Mouse (Mus musculus) hindbrain, embryonic 14.5 days (tissue): ENCODE results near the gene Slc29a1. TPM values are rescaled to one million over a fixed set of nuclear protein-coding genes. Genes with fewer than 3 reads are reported as not detected.

Experiments used
- ATAC-seq: fragments of 200-750 bp; cut with Nextera tagmentation; 2 replicates; pipeline ENCODE4 v1.8.0; 2017; ENCODE audit warnings: moderate number of reproducible peaks, mild to moderate bottlenecking, moderate TSS enrichment, moderate library complexity; ENCODE audit not compliant: low FRiP score
- DNase-seq: peaks from one replicate; pipeline ENCODE4 v3.0.0-alpha.2; 2015; ENCODE audit warnings: low spot score
- H3K27ac ChIP-seq: fragments of 300-500 bp; sonication (generic); 2 replicates; pipeline ENCODE4 v1.5.1; 2014; ENCODE audit warnings: mild to moderate bottlenecking, moderate library complexity
- H3K27me3 ChIP-seq: fragments of 300-500 bp; sonication (generic); 2 replicates; pipeline ENCODE4 v1.6.1; 2014; ENCODE audit warnings: mild to moderate bottlenecking, low read length, mixed read lengths; ENCODE audit not compliant: control insufficient read depth, insufficient read depth
- H3K36me3 ChIP-seq: fragments of 300-500 bp; sonication (generic); replicated peaks from 2 replicates; pipeline ENCODE4 v1.6.1; 2014; ENCODE audit not compliant: control insufficient read depth, insufficient read depth
- H3K4me1 ChIP-seq: fragments of 300-500 bp; sonication (generic); replicated peaks from 2 replicates; pipeline ENCODE4 v1.6.1; 2014; ENCODE audit warnings: antibody characterized with exemption, low read length, mixed read lengths; ENCODE audit not compliant: control insufficient read depth, insufficient read depth
- H3K4me2 ChIP-seq: fragments of 300-500 bp; sonication (generic); replicated peaks from 2 replicates; pipeline ENCODE4 v1.6.1; 2014; ENCODE audit warnings: mild to moderate bottlenecking, moderate library complexity
- H3K4me3 ChIP-seq: fragments of 300-500 bp; sonication (generic); replicated peaks from 2 replicates; pipeline ENCODE4 v1.5.1; 2014; ENCODE audit warnings: mild to moderate bottlenecking, low read length
- H3K9ac ChIP-seq: fragments of 300-500 bp; sonication (generic); 2 replicates; pipeline ENCODE4 v1.6.1; 2014
- H3K9me3 ChIP-seq: fragments of 300-500 bp; sonication (generic); 2 replicates; pipeline ENCODE4 v1.6.1; 2016; ENCODE audit warnings: low read length; ENCODE audit not compliant: control insufficient read depth
- WGBS: fragments of 180-500 bp; shearing (Covaris S2); extraction: QIAGEN DNeasy Blood & Tissue Kit; methylation state at CpG from one replicate; pipeline ENCODE4 v1.1.7; 2014; 5-methylcytosine and 5-hydroxymethylcytosine counted together
- polyA plus RNA-seq: library from polyadenylated mRNA; unstranded; fragments of >200 nt; fragmentation: Nextera tagmentation; extraction: Ambion mirVana; gene quantifications from 2 replicates; pipeline ENCODE4 v1.2.1, GENCODE M21; 2014

Gene Slc29a1
- polyA plus RNA-seq, 1 experiment from 2014 or later, result 42.7 TPM

DNA sequence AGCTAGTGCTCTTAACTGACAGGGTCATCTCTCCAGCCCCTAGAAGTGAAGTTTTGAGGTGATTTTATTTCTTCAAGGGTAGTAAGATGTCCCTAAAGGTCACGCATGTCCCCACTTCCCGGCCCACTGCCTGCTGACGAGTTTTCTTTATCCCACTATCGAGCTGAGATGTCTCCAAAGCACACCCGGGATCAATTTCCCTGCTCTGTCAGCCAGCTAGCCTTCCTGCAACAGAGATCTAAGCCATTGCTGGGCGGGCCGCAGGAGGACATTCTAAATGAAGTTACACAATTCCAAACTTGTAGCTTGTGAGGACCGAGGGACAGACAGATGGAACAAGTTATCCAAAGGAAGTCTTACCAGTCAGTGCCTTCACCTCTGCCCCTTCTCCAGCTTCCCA, 861 bp upstream of the Slc29a1 start:
- no peak overlapping the region for H3K4me3 ChIP-seq
- no peak overlapping the region for H3K9ac ChIP-seq
- no peaks in the 10 kb centered on the region for H3K36me3 ChIP-seq
- H3K9me3 ChIP-seq, result no peaks in the 10 kb centered on the region
- H3K4me2 ChIP-seq, result no peak overlapping the region
- no peak overlapping the region for H3K27ac ChIP-seq
- 65% methylated on average over 8 of the region's 8 CpGs for WGBS
- H3K4me1 ChIP-seq, result peaks cover 9% of the 10 kb centered on the region
- DNase-seq, result no peak
- ATAC-seq, result no peak
- H3K27me3 ChIP-seq, result peaks cover 32% of the 10 kb centered on the region

GRCm38 (mm10) chr17:45598891-45599290, 515 bp downstream of the Slc29a1 start:
- no peak overlapping the region for H3K27ac ChIP-seq
- peaks cover 43% of the 10 kb centered on the region for H3K27me3 ChIP-seq
- H3K36me3 ChIP-seq, result no peaks in the 10 kb centered on the region
- no peak overlapping the region; the same call in 1 of the 2 replicates for H3K4me3 ChIP-seq
- peak overlapping the region; percentile 31; the same call in 1 of the 2 replicates for H3K9ac ChIP-seq
- peaks cover 18% of the 10 kb centered on the region for H3K4me1 ChIP-seq
- H3K4me2 ChIP-seq, result peak overlapping the region; percentile 55
- no peak for DNase-seq
- no peaks in the 10 kb centered on the region for H3K9me3 ChIP-seq
- 48% methylated on average over 3 of the region's 3 CpGs for WGBS
- no peak for ATAC-seq

DNA sequence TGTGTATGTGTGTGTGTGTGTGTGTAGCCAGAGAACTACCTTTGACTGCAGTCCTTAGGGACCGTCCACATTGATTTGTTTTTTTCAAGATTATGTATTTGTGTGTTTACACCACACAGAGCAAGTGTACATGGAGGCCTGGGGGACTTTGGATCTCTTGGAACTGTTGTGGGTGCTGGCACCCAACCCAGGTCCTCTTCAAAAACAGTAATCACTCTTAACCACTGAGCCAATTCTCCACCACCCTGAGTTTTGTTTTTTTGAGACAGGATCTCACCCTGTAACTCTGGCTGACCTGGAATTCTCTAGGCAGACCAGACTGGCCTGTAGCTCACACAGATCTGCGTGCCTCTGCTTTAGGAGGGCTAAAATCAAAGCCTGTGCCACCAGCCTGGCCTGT, 1.0 kb downstream of the Slc29a1 start:
- H3K27me3 ChIP-seq, result peaks cover 48% of the 10 kb centered on the region
- ATAC-seq (no peak), DNase-seq (no peak)
- no peak overlapping the region for H3K27ac ChIP-seq
- peaks cover 18% of the 10 kb centered on the region for H3K4me1 ChIP-seq
- no peak overlapping the region for H3K9ac ChIP-seq
- no peak overlapping the region for H3K4me3 ChIP-seq
- 90% methylated on average over 2 of the region's 2 CpGs for WGBS
- H3K36me3 ChIP-seq, result no peaks in the 10 kb centered on the region
- H3K4me2 ChIP-seq, result no peak overlapping the region
- H3K9me3 ChIP-seq, result no peaks in the 10 kb centered on the region

DNA sequence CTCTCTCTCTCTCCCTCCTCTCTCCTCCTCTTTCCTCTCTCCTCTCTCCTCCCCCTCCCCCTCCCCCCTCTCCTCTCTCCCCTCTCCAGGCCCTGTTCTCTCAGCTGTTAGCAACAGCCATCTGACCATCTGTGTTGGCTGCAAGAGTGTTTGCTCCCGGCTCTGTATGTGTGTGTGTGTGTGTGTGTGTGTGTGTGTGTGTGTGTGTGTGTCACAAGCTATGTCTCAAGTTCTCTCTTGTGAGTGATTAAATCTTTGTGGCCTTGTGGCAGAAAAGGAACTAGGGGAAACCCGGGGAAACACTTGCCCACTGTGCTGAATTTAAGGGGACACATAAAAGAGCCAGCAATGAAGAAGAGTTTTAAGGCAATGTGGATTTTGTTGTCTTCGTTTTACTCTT, 1.6 kb downstream of the Slc29a1 start:
- Histone ChIP-seq H3K4me3 (no peak overlapping the region), H3K4me2 (no peak overlapping the region), H3K4me1 (peaks cover 19% of the 10 kb centered on the region), H3K9me3 (no peaks in the 10 kb centered on the region), H3K27ac (no peak overlapping the region), H3K9ac (no peak overlapping the region), H3K27me3 (peaks cover 49% of the 10 kb centered on the region), H3K36me3 (no peaks in the 10 kb centered on the region)
- ATAC-seq, result no peak
- DNase-seq, result no peak
- 43% methylated on average over 3 of the region's 3 CpGs for WGBS

DNA sequence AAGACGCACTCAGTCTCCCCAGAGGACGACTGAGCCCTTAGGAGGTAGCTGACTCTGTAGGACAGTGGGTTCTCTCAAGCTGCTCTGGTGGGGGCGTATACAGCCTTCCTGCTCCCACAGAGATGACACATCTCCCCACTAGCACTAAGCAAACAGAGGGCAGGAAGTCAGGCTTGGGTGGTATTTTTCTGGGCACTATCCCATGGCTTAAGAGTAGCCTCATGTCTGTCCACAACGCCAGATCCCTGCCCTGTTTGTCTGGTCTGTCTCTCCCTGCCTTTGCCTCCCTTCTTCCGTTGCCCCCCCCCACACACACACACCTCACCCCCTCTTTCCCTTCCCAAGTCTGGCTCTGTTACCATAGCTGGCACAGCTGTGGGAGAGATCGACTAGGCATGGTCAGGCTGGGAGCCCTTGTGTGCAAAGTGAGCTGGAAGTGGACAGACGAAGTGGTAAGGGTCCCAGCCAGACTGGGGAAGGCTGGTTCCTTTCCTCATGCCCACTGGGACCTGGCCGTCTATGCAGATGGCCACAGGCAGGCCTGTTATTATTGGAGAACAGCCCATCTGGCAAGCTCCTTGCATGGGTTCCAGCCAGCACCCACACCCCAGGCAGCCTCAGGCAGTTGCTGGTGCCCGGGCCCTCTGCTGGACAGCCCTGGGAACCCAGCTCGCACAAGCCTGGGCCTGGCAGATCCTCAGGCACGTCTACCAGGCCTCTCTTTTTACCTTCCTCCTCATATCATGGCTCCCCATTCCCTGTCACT, 2.6 kb downstream of the Slc29a1 start:
- Histone ChIP-seq H3K4me1 (peaks cover 27% of the 10 kb centered on the region), H3K4me3 (no peak overlapping the region), H3K9me3 (no peaks in the 10 kb centered on the region), H3K4me2 (no peak overlapping the region), H3K27me3 (peaks cover 43% of the 10 kb centered on the region), H3K9ac (no peak overlapping the region), H3K27ac (peak overlapping the region; percentile 32), H3K36me3 (no peaks in the 10 kb centered on the region)
- WGBS, result 23% methylated on average over 10 of the region's 11 CpGs
- DNase-seq (no peak), ATAC-seq (peak; percentile 56; the same call in 1 of the 2 replicates)

DNA sequence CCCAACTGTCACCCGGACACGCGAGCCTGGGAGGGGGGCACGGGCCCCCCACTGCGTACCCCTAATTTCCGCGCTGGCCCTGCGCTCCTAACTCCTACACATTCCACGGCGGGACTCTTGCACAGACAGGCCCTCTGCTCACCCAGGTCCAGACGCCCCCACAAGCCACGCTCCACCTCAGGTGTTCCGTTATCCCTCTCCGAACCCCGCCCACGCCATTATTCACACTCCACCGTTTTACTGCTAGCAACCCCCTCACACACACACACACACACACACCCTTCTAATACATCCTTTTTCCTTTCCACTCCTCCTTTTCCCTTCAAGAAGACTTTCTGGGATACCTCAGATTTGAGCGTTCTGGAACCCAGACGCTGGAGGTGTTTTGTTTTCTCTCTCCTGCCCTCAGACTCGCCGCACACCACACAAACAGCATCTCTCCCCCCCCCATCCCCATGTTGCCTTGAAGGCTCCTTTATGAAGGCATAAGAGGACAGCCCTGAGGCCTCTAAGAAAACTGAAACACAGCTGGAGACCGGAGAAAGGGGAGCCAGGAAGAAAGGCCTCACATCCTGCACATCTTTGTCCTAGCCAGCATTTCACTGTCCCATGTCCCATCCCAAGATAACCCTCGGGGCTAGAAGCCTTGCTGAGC, 3.5 kb downstream of the Slc29a1 start:
- H3K4me2 ChIP-seq, result peak overlapping the region; percentile 91
- H3K9ac ChIP-seq, result peak overlapping the region; percentile 61
- no peaks in the 10 kb centered on the region for H3K36me3 ChIP-seq
- H3K27ac ChIP-seq, result no peak overlapping the region
- H3K4me1 ChIP-seq, result peaks cover 27% of the 10 kb centered on the region
- DNase-seq, result no peak
- WGBS, result 3% methylated on average over 23 of the region's 23 CpGs
- H3K4me3 ChIP-seq, result peak overlapping the region; percentile 42
- peak; percentile 29; the same call in 1 of the 2 replicates for ATAC-seq
- H3K27me3 ChIP-seq, result peaks cover 33% of the 10 kb centered on the region
- no peaks in the 10 kb centered on the region for H3K9me3 ChIP-seq

DNA sequence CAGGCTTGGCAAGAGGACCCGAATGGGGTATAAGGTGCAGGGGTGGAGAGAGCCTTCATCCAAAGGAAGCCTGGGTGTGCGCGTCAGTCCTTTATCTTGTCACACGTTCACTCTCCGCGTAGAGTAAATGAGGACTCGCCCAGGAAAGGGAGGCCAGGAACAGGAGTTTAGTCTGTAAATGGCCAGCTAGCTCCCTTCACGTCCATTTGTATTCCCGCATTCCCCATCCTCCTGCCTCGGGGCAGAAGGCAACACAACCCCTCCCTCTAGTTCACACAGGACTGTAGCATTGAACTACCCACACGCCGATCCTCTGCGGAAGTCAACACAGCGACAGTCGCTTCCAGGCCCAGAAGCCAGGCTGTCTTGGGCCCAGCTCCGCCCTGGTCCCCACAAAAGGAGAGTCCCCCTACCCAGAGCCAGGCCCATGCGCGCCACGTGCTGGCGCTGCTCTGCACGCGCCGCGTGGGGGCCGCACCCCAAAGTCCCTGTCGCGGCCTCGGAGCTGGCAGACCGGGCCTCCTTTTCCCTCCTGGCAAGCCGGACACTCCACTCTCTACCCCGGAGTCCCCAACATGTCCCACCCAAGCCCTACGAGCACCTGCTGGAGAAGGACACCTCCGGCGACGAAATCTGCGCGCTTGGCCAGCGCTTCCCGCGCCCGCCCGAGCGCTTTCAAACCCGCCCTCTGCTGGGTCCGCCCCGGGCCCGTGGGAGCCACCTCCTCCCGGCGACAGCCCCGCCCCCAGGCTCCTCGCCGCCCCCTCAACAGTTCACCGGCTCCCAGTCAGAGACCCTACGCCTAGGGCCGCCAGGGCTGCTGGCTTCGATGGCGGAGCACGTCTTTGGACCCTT, 4.3 kb downstream of the Slc29a1 start:
- Histone ChIP-seq H3K27ac (no peak overlapping the region), H3K4me2 (peak overlapping the region; percentile 91), H3K4me1 (peaks cover 27% of the 10 kb centered on the region), H3K27me3 (peaks cover 26% of the 10 kb centered on the region), H3K4me3 (peak overlapping the region; percentile 42), H3K9me3 (no peaks in the 10 kb centered on the region), H3K9ac (peak overlapping the region; percentile 61), H3K36me3 (no peaks in the 10 kb centered on the region)
- DNase-seq (no peak), ATAC-seq (peak; percentile 36; the same call in 1 of the 2 replicates)
- WGBS, result 1% methylated on average over 55 of the region's 58 CpGs

DNA sequence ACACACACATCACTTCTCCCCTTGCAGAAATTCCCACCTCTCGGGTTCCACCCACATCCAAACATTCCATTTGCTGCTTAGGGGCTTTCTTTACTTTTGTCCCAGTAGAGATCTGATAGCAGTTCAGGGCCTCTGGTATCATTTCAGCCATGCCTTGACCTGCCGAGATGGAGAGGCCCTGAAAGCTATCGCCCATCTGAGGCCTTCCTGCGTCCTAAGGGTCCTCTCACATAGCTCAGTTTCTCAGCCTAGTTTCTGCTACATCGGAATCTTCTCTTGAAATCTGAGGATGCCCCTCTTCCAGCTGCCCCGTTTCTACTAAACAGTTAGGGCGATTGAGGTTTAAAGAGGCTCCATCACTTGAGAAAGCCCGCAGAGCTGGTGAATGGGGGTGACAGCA, 5.2 kb downstream of the Slc29a1 start:
- 49% methylated on average over 8 of the region's 8 CpGs for WGBS
- Histone ChIP-seq H3K36me3 (no peaks in the 10 kb centered on the region), H3K9ac (peak overlapping the region; percentile 61; the same call in 1 of the 2 replicates), H3K4me3 (peak overlapping the region; percentile 42; the same call in 1 of the 2 replicates), H3K9me3 (no peaks in the 10 kb centered on the region), H3K27ac (no peak overlapping the region), H3K27me3 (peaks cover 17% of the 10 kb centered on the region), H3K4me2 (peak overlapping the region; percentile 91), H3K4me1 (peaks cover 21% of the 10 kb centered on the region)
- DNase-seq, result no peak
- ATAC-seq, result no peak

- WGBS, result 29% methylated on average over 8 of the region's 8 CpGs
These were observed 5.9 kb downstream of the Slc29a1 start for GRCm38 (mm10) chr17:45593479-45593878.

More at GRCm38 (mm10) chr17:45593479-45593878, 5.9 kb downstream of the Slc29a1 start:
- peak overlapping the region; percentile 91 for H3K4me2 ChIP-seq
- peaks cover 19% of the 10 kb centered on the region for H3K4me1 ChIP-seq
- H3K9ac ChIP-seq, result no peak overlapping the region
- H3K4me3 ChIP-seq, result no peak overlapping the region
- no peaks in the 10 kb centered on the region for H3K36me3 ChIP-seq
- peaks cover 17% of the 10 kb centered on the region for H3K27me3 ChIP-seq
- ATAC-seq (no peak), DNase-seq (no peak)
- no peaks in the 10 kb centered on the region for H3K9me3 ChIP-seq
- no peak overlapping the region for H3K27ac ChIP-seq
